Mouse (Mus musculus): ENCODE measurements at regions not wholly inside any gene's neighbourhood (a gene's known extent, or its start where the extent isn't known, plus 50 kb on each side); places are given as distances from the start of the nearest gene placed in this dataset.

GRCm38 (mm10) chr4:55710476-55710875 is 178.2 kb upstream of the Klf4 start:
- no peak overlapping the region for H3K9ac ChIP-seq (replicated peaks)
- no peaks in the 10 kb centered on the region for H3K4me1 ChIP-seq (replicated peaks)
- H3K27me3 ChIP-seq = no peaks in the 10 kb centered on the region
- no peaks in the 10 kb centered on the region for H3K9me3 ChIP-seq
- no peak overlapping the region for H3K4me3 ChIP-seq (replicated peaks)
- no peak for ATAC-seq (ENCODE audit: insufficient number of reproducible peaks, insufficient read depth, low FRiP score, low TSS enrichment, low read depth)
- H3K36me3 ChIP-seq = no peaks in the 10 kb centered on the region
- no peak overlapping the region for H3K27ac ChIP-seq
- H3K4me2 ChIP-seq = no peak overlapping the region
- WGBS = 90% methylated on average over 5 of the region's 5 CpGs

DNA sequence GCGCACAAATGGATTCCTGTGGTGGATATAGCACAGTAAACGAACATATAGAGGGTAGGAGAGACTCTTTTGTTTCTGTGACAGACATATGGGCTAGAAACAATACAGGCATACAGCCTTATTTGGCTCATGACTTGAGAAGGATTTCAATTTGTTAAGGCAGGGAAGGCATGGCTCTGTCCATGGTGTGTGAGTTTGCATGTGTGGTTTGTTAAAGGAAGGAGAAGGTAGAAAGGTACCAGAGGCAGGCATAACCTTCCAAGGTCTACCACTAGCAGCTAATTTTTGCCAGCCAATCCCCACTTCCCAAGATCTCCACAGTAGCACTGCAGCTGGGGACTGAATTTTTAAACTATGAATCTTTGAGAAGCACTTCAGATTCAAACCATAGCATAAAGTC is 176.5 kb upstream of the Klf4 start:
- no peak overlapping the region for H3K9ac ChIP-seq (replicated peaks)
- H3K4me2 ChIP-seq = no peak overlapping the region
- H3K27me3 ChIP-seq = no peaks in the 10 kb centered on the region
- no peaks in the 10 kb centered on the region for H3K9me3 ChIP-seq
- H3K27ac ChIP-seq = no peak overlapping the region
- no peaks in the 10 kb centered on the region for H3K36me3 ChIP-seq
- ATAC-seq (ENCODE audit: insufficient number of reproducible peaks, insufficient read depth, low FRiP score, low TSS enrichment, low read depth) = no peak
- 75% methylated on average over 2 of the region's 2 CpGs for WGBS
- no peak overlapping the region for H3K4me3 ChIP-seq (replicated peaks)
- no peaks in the 10 kb centered on the region for H3K4me1 ChIP-seq (replicated peaks)

DNA sequence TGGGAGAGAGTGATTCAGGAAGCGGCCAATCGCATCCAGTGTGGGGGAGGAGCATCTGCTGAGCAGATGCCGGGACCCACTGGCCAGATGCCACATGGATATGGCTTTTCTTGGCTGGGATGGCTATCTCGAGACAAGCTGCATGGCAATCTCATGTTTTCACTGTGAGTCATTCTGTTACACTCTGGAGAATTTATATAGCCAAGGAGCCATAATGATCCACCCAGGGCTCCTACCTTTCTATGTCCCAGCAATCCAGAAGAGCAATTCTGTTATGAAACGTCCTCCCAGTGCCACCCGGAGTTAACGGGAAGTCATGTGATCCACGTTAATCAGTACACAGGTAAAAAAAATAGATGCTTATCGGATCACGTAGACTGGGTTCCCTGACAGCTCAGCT is 175.7 kb upstream of the Klf4 start:
- Histone ChIP-seq H3K4me3 (replicated peaks) (no peak overlapping the region), H3K27ac (no peak overlapping the region), H3K9me3 (no peaks in the 10 kb centered on the region), H3K36me3 (no peaks in the 10 kb centered on the region), H3K9ac (replicated peaks) (no peak overlapping the region), H3K27me3 (no peaks in the 10 kb centered on the region), H3K4me2 (no peak overlapping the region), H3K4me1 (replicated peaks) (no peaks in the 10 kb centered on the region)
- ATAC-seq (ENCODE audit: insufficient number of reproducible peaks, insufficient read depth, low FRiP score, low TSS enrichment, low read depth) = no peak
- 81% methylated on average over 10 of the region's 10 CpGs for WGBS

DNA sequence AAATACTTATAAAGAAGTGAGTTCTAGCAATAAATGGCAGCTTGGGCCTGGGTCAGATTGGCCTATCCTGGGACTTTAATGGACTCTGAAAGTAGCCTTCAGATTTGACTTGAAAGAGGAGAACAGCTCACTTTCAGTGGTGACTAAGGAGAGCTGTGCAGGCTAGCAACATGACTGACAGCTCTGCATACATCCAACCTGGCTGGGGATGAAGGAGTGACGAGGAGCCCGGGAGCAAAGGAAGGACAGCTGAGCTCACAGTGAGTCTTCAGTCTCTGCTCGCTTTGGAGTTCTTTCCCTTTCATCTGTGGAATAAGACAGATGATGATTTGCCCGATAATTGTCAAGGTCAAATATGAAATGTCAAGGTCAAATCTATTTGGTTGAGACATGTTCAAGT is 172.7 kb upstream of the Klf4 start:
- WGBS = 80% methylated on average over 4 of the region's 4 CpGs
- Histone ChIP-seq H3K4me1 (replicated peaks) (peaks cover 1% of the 10 kb centered on the region; the same call in 1 of the 2 replicates), H3K4me3 (replicated peaks) (no peak overlapping the region), H3K4me2 (no peak overlapping the region), H3K9ac (replicated peaks) (no peak overlapping the region), H3K9me3 (no peaks in the 10 kb centered on the region), H3K27me3 (no peaks in the 10 kb centered on the region), H3K27ac (no peak overlapping the region), H3K36me3 (no peaks in the 10 kb centered on the region)
- no peak for ATAC-seq (ENCODE audit: insufficient number of reproducible peaks, insufficient read depth, low FRiP score, low TSS enrichment, low read depth)

DNA sequence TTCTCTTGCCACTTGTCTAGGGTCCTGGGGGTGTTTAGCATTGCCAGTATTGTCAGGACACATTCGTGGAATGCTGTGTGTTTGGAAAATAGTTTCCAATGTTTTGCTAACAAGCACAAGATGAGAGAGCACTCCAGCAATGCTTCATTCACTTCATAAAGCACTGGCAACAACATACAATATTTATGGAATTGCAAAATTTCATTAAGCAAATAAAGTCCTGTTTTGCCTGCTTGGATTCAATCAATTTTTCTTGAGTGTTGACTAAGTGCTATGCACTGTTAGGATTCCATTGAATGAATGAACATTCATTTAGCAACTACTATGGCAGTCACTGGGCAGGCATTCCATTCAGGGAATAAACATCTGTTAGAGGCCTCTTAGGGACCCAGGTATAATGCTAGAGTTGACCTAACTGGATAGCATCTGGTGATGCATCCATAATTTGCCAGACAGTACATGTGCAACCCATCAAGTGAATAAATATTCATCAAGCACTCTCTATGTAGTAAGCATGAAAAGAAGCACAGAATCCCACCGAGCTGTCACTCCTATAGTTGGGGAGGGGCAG is 171.2 kb upstream of the Klf4 start:
- 91% methylated on average over 2 of the region's 2 CpGs for WGBS
- H3K4me1 ChIP-seq (replicated peaks) = peaks cover 3% of the 10 kb centered on the region; the same call in 1 of the 2 replicates
- no peak for ATAC-seq (ENCODE audit: insufficient number of reproducible peaks, insufficient read depth, low FRiP score, low TSS enrichment, low read depth)
- H3K9me3 ChIP-seq = no peaks in the 10 kb centered on the region
- no peaks in the 10 kb centered on the region for H3K27me3 ChIP-seq
- H3K9ac ChIP-seq (replicated peaks) = no peak overlapping the region
- no peak overlapping the region for H3K27ac ChIP-seq
- H3K4me2 ChIP-seq = no peak overlapping the region
- no peak overlapping the region for H3K4me3 ChIP-seq (replicated peaks)
- H3K36me3 ChIP-seq = no peaks in the 10 kb centered on the region

GRCm38 (mm10) chr4:55701334-55701733 is 169.1 kb upstream of the Klf4 start:
- no peak overlapping the region for H3K27ac ChIP-seq
- WGBS = 72% methylated on average over 2 of the region's 2 CpGs
- no peak overlapping the region for H3K4me3 ChIP-seq (replicated peaks)
- H3K36me3 ChIP-seq = no peaks in the 10 kb centered on the region
- H3K9ac ChIP-seq (replicated peaks) = no peak overlapping the region
- H3K4me2 ChIP-seq = no peak overlapping the region
- H3K9me3 ChIP-seq = no peaks in the 10 kb centered on the region
- no peaks in the 10 kb centered on the region for H3K27me3 ChIP-seq
- H3K4me1 ChIP-seq (replicated peaks) = peaks cover 3% of the 10 kb centered on the region; the same call in 1 of the 2 replicates
- ATAC-seq (ENCODE audit: insufficient number of reproducible peaks, insufficient read depth, low FRiP score, low TSS enrichment, low read depth) = no peak

DNA sequence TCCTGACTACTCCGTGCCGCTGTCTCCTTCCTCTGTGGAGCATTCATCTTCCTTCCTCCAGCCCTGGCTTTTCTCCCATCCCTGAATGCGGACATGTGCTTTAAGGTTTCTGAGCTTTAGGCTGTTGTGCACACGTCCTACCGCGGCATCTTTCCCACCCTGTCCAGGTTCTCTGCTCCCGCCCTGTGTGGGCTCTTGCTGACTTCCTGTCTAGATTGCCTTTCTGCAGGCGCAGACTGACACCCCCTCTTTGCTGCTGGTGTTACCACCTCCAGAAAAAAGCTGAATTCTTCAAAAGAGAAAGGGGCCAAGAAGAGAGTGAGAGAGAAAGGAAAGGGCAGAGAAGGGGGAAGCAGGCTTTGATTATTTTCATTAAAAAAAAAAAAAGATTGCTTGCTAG is 167.7 kb upstream of the Klf4 start:
- H3K36me3 ChIP-seq = no peaks in the 10 kb centered on the region
- no peak overlapping the region for H3K4me2 ChIP-seq
- H3K4me3 ChIP-seq (replicated peaks) = no peak overlapping the region
- 70% methylated on average over 8 of the region's 8 CpGs for whole genome bisulfite sequencing
- no peak for ATAC-seq (ENCODE audit: insufficient number of reproducible peaks, insufficient read depth, low FRiP score, low TSS enrichment, low read depth)
- H3K4me1 ChIP-seq (replicated peaks) = peaks cover 3% of the 10 kb centered on the region; the same call in 1 of the 2 replicates
- no peak overlapping the region for H3K27ac ChIP-seq
- H3K9me3 ChIP-seq = no peaks in the 10 kb centered on the region
- H3K9ac ChIP-seq (replicated peaks) = no peak overlapping the region
- no peaks in the 10 kb centered on the region for H3K27me3 ChIP-seq

DNA sequence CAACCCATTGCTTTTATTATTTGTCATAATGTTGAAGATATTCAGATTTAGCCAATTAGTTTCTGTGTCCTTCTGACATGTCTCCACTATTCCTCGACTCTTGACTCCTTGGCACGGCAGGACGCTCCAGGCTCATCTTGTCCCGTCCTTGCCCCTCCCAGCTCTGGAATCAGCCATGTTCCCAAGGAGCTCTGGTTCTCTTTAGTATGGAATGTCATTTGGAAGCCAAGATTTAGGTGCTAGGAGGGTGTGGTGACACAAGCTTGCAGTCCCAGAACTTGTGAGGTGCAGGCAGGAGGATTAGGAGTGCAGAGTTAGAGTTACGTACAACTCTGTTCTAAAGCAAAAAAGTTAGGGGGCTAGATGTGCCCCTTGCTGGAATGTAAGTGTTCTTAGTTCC is 166.9 kb upstream of the Klf4 start:
- Histone ChIP-seq H3K4me2 (no peak overlapping the region), H3K4me3 (replicated peaks) (no peak overlapping the region), H3K9ac (replicated peaks) (no peak overlapping the region), H3K4me1 (replicated peaks) (peaks cover 3% of the 10 kb centered on the region; the same call in 1 of the 2 replicates), H3K9me3 (no peaks in the 10 kb centered on the region), H3K27me3 (no peaks in the 10 kb centered on the region), H3K27ac (no peak overlapping the region), H3K36me3 (no peaks in the 10 kb centered on the region)
- ATAC-seq (ENCODE audit: insufficient number of reproducible peaks, insufficient read depth, low FRiP score, low TSS enrichment, low read depth) = no peak
- 83% methylated on average over 5 of the region's 5 CpGs for WGBS

GRCm38 (mm10) chr4:55697108-55697507 is 164.8 kb upstream of the Klf4 start:
- no peaks in the 10 kb centered on the region for H3K27me3 ChIP-seq
- WGBS = 84% methylated on average over 12 of the region's 12 CpGs
- no peak for ATAC-seq (ENCODE audit: insufficient number of reproducible peaks, insufficient read depth, low FRiP score, low TSS enrichment, low read depth)
- peaks cover 3% of the 10 kb centered on the region; the same call in 1 of the 2 replicates for H3K4me1 ChIP-seq (replicated peaks)
- H3K9ac ChIP-seq (replicated peaks) = no peak overlapping the region
- no peak overlapping the region for H3K4me2 ChIP-seq
- no peaks in the 10 kb centered on the region for H3K36me3 ChIP-seq
- H3K4me3 ChIP-seq (replicated peaks) = no peak overlapping the region
- H3K9me3 ChIP-seq = no peaks in the 10 kb centered on the region
- H3K27ac ChIP-seq = no peak overlapping the region

DNA sequence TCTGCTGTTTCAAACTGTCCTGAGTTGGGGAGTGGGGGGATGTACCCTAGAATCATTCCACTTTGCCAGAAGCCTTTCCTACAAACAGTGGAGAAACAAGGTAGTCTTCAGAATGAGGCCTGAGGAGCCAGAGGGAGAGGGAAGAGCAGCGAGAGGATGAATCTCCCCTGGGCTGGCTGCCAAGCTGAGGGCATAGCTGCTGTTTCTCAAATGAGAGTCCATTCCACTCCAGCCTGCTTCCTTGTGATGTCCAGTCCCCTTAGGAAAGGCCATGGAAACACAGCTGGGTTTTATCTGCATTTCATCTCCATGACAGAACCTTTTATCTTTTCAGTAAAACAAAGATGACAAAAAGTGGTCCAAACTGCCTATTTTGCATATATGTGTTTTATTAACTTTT is 164.2 kb upstream of the Klf4 start:
- Histone ChIP-seq H3K27me3 (no peaks in the 10 kb centered on the region), H3K9ac (replicated peaks) (no peak overlapping the region), H3K27ac (no peak overlapping the region), H3K4me1 (replicated peaks) (peaks cover 3% of the 10 kb centered on the region; the same call in 1 of the 2 replicates), H3K4me2 (no peak overlapping the region), H3K36me3 (no peaks in the 10 kb centered on the region), H3K4me3 (replicated peaks) (no peak overlapping the region), H3K9me3 (no peaks in the 10 kb centered on the region)
- ATAC-seq (ENCODE audit: insufficient number of reproducible peaks, insufficient read depth, low FRiP score, low TSS enrichment, low read depth) = no peak
- 60% methylated on average over 1 of the region's 1 CpGs for WGBS

DNA sequence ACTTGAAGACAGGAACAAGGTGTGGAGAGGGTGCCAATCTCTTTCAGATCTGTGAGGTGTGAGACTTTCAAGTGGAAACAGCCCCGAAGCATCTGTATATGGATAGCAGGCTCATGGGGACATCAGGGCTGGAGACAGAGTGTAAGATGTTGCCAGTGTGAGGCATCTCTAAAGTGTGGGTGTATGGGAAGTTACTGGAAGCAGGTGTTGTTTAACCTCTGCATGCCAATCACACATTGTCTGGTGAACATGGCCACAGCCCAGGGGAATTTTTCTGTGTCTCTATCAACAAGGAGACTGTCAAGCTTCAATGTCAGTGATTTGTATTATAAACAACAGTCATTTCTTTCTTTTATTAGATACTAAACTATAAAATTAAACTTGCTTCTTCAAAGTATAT is 163.0 kb upstream of the Klf4 start:
- 87% methylated on average over 1 of the region's 1 CpGs for WGBS
- no peak for ATAC-seq (ENCODE audit: insufficient number of reproducible peaks, insufficient read depth, low FRiP score, low TSS enrichment, low read depth)
- peaks cover 3% of the 10 kb centered on the region; the same call in 1 of the 2 replicates for H3K4me1 ChIP-seq (replicated peaks)

DNA sequence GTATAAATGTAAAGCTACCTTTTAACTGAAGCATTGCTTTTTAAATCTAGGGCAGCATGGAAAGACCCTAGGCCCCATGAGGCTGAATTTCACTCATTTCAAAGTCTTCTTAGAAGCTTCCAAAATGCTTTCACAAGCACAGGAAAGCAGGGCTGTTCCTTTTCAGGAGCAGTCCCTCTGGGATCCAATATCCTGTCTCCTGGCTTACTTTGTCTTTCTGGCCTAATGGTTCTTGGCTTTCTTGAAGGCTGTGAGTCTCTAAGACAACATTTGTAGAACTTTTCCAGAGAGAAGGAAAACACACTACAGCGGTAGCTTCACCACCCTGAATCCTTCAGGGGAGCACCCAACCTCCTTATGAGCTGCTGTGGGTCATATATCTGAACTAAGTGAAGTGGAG is 157.2 kb upstream of the Klf4 start:
- H3K36me3 ChIP-seq = no peaks in the 10 kb centered on the region
- no peak overlapping the region for H3K27ac ChIP-seq
- H3K9ac ChIP-seq (replicated peaks) = no peak overlapping the region
- ATAC-seq (ENCODE audit: insufficient number of reproducible peaks, insufficient read depth, low FRiP score, low TSS enrichment, low read depth) = no peak
- H3K4me1 ChIP-seq (replicated peaks) = no peaks in the 10 kb centered on the region
- no peak overlapping the region for H3K4me2 ChIP-seq
- no peak overlapping the region for H3K4me3 ChIP-seq (replicated peaks)
- no peaks in the 10 kb centered on the region for H3K9me3 ChIP-seq
- H3K27me3 ChIP-seq = no peaks in the 10 kb centered on the region
- 94% methylated on average over 1 of the region's 1 CpGs for WGBS

More for the DNA sequence above, 163.0 kb upstream of the Klf4 start:
- H3K27ac ChIP-seq = no peak overlapping the region
- no peak overlapping the region for H3K9ac ChIP-seq (replicated peaks)
- H3K4me3 ChIP-seq (replicated peaks) = no peak overlapping the region
- H3K27me3 ChIP-seq = no peaks in the 10 kb centered on the region
- no peak overlapping the region for H3K4me2 ChIP-seq
- no peaks in the 10 kb centered on the region for H3K36me3 ChIP-seq
- no peaks in the 10 kb centered on the region for H3K9me3 ChIP-seq

All from limb, embryonic 12.5 days (tissue).